Mouse (Mus musculus) adrenal gland, postnatal 14 days (tissue): ENCODE results near the gene Trip12. TPM values are rescaled to one million over a fixed set of nuclear protein-coding genes. Genes with fewer than 3 reads are reported as not detected.
A peak's percentile ranks its signal among the peaks of the same experiment; 100 is the strongest.

Experiments used
- DNase-seq: peaks from one replicate; pipeline ENCODE4 v3.0.0; 2021; ENCODE audit warnings: mixed read lengths
- long read RNA-seq, 2 experiments: library from polyadenylated mRNA; stranded (forward); transcript quantifications; one replicate each; pipeline ENCODE4 v2.0.0; 2021
- total RNA-seq: library from RNA; stranded (reverse); gene quantifications from 2 replicates; pipeline ENCODE4 v1.2.3, GENCODE M21; 2021

Gene Trip12
- total RNA-seq = 224 and 225 TPM in 2 replicates
- long read RNA-seq, experiment 1, full-length matches to known transcripts = 2 of 38 reads
- long read RNA-seq, experiment 1, partial matches to known transcripts = 18 of 38 reads
- long read RNA-seq, experiment 1, other reads (novel, unspliced or antisense) = 18 of 38 reads
- long read RNA-seq, experiment 2, full-length matches to known transcripts = 4 of 30 reads
- long read RNA-seq, experiment 2, partial matches to known transcripts = 12 of 30 reads
- long read RNA-seq, experiment 2, other reads (novel, unspliced or antisense) = 14 of 30 reads

- peak; percentile 80 for DNase-seq
Measured at GRCm38 (mm10) chr1:84840018-84840664, at the start of gene Trip12. Gene Trip12, minus strand, starts transcription at chr1:84840516.

GRCm38 (mm10) chr1:84890005-84890393, 49.7 kb upstream of the Trip12 start:
- DNase-seq = no peak

- DNase-seq = no peak
Measured at GRCm38 (mm10) chr1:84889330-84890004, 49.2 kb upstream of the Trip12 start.

- DNase-seq = no peak
Measured at GRCm38 (mm10) chr1:84885921-84886320, 45.6 kb upstream of the Trip12 start.

- peak; percentile 12 for DNase-seq
Measured at GRCm38 (mm10) chr1:84885174-84885573, 44.9 kb upstream of the Trip12 start.

GRCm38 (mm10) chr1:84883889-84884288, 43.6 kb upstream of the Trip12 start:
- no peak for DNase-seq

GRCm38 (mm10) chr1:84882937-84883336, 42.6 kb upstream of the Trip12 start:
- no peak for DNase-seq

GRCm38 (mm10) chr1:84882066-84882532, 41.8 kb upstream of the Trip12 start:
- DNase-seq = no peak

- peak; percentile 72 for DNase-seq
Measured at GRCm38 (mm10) chr1:84881248-84882065, 41.1 kb upstream of the Trip12 start.

- no peak for DNase-seq
Measured at GRCm38 (mm10) chr1:84879571-84880120, 39.3 kb upstream of the Trip12 start.

- no peak for DNase-seq
Measured at GRCm38 (mm10) chr1:84877590-84877989, 37.3 kb upstream of the Trip12 start.

GRCm38 (mm10) chr1:84872939-84873338, 32.6 kb upstream of the Trip12 start:
- no peak for DNase-seq

- DNase-seq = no peak
Measured at GRCm38 (mm10) chr1:84872105-84872504, 31.8 kb upstream of the Trip12 start.

GRCm38 (mm10) chr1:84871131-84871530, 30.8 kb upstream of the Trip12 start:
- peak; percentile 24 for DNase-seq

- DNase-seq = no peak
Measured at GRCm38 (mm10) chr1:84869498-84869897, 29.2 kb upstream of the Trip12 start.

GRCm38 (mm10) chr1:84868841-84869240, 28.5 kb upstream of the Trip12 start:
- no peak for DNase-seq

GRCm38 (mm10) chr1:84868311-84868710, 28.0 kb upstream of the Trip12 start:
- no peak for DNase-seq

- DNase-seq = no peak
Measured at GRCm38 (mm10) chr1:84866706-84867230, 26.5 kb upstream of the Trip12 start.

GRCm38 (mm10) chr1:84866231-84866630, 25.9 kb upstream of the Trip12 start:
- no peak for DNase-seq

- no peak for DNase-seq
Measured at GRCm38 (mm10) chr1:84864645-84865044, 24.3 kb upstream of the Trip12 start.

GRCm38 (mm10) chr1:84861255-84861630, 20.9 kb upstream of the Trip12 start:
- no peak for DNase-seq
